Mouse (Mus musculus): ENCODE measurements at regions not wholly inside any gene's neighbourhood (a gene's known extent, or its start where the extent isn't known, plus 50 kb on each side); places are given as distances from the start of the nearest gene placed in this dataset.

DNA sequence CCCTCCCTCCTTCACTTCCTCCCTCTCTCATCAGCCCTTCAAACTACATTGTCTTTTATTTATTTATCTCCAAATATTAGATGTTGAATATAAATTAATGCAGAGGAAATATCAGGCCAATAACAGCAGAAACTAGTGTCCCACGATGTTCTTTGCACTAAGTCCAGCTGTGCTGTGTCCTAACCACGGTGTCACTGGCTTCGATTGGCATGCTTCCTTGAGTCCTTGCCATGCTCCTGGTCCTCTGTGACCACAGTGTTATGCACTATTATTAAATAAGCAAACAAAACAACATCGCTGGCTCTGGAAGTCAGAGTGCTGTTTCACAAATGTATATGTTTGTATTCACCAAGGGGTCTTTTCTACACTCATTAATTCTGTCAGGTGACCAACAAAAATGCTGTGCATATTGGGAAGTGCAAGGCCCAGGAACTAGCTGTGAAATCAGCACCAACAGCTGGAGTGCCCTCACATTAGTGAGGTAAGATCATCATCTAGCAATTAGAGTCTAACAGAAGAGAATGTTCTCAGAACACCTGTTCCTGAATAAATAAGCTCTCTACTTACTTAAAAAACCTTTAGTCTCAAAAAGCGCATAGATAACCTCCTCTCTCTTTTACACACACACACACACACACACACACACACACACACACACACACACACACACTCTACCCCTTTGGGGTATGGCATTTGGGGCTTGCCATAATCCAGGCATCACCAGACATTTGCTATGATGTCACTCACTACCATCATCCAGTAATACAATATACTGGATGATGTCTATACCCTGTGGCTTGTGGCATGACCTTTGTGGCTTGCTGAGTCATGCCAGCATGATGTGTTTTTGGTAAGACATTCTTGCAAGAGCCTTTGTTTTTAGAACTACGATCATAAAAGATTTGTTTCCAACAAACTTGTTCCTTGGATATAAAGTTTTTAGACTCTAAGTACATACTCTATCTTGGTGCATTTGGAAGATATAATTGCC is 81.9 kb upstream of the Rgs2 start:
- H3K4me3 ChIP-seq (ENCODE audit: insufficient read depth, low read depth, low read length) = no peak overlapping the region
- 77% methylated on average over 6 of the region's 6 CpGs for WGBS
- H3K36me3 ChIP-seq (ENCODE audit: control insufficient read depth, insufficient read depth, low read length) = no peaks in the 10 kb centered on the region
- no peak for DNase-seq
- H3K27me3 ChIP-seq (replicated peaks; ENCODE audit: control insufficient read depth, insufficient read depth, low read length) = no peaks in the 10 kb centered on the region
- H3K27ac ChIP-seq (ENCODE audit: insufficient read depth, low read depth, low read length) = no peak overlapping the region
- no peak for TF ChIP-seq CTCF (conservative IDR thresholded peaks at IDR 0.05; ENCODE audit: insufficient read depth, insufficient read length, low read depth, low read length)
- no peak for TF ChIP-seq POLR2A (IDR thresholded peaks at IDR 0.05; ENCODE audit: low read depth, low read length)
- no peaks in the 10 kb centered on the region for H3K4me1 ChIP-seq (ENCODE audit: control insufficient read depth, insufficient read depth, low read length)

DNA sequence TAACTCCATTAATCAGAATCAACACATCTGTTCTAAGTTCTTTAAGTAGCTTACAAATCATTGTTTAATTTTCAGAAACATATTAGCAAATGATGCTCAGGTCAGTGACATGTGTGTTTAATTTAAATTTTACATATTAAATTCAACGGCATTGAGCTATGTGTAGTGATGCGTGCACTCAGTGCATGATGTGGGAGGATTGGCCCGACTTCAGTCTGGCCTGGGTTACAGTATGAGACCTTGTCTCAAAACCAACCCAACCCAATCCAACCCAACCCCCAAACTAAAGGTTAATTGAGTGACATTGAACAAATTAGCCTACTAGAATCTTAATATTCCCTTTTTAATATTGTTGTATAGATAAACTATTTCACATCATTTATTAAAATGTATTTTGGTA is 75.0 kb upstream of the Rgs2 start:
- H3K27ac ChIP-seq (ENCODE audit: insufficient read depth, low read depth, low read length) = no peak overlapping the region
- H3K4me3 ChIP-seq (ENCODE audit: insufficient read depth, low read depth, low read length) = no peak overlapping the region
- TF ChIP-seq POLR2A (IDR thresholded peaks at IDR 0.05; ENCODE audit: low read depth, low read length) = no peak
- no peak for TF ChIP-seq CTCF (conservative IDR thresholded peaks at IDR 0.05; ENCODE audit: insufficient read depth, insufficient read length, low read depth, low read length)
- 60% methylated on average over 3 of the region's 3 CpGs for WGBS
- H3K27me3 ChIP-seq (replicated peaks; ENCODE audit: control insufficient read depth, insufficient read depth, low read length) = no peaks in the 10 kb centered on the region
- H3K4me1 ChIP-seq (ENCODE audit: control insufficient read depth, insufficient read depth, low read length) = no peaks in the 10 kb centered on the region
- no peaks in the 10 kb centered on the region for H3K36me3 ChIP-seq (ENCODE audit: control insufficient read depth, insufficient read depth, low read length)
- DNase-seq = peak; percentile 7

DNA sequence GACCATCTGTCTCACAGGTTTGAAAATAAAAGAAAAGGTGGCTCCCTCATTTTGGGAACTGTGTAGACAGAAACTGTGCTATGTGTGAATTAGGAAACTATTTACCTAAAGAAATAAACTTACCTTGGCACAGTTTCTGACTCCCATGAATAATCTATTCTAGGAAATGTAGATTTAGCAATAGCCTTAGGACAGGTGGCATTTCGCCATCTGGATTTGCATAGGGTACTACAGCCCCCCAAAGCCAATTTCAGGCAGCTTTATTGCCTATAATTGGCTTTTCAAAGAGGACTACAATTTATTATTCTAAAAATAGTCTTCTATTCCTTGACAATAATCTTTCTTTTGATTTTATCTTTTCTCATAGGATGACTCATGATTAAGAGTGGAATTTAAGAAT is 74.5 kb upstream of the Rgs2 start:
- 49% methylated on average over 1 of the region's 1 CpGs for WGBS
- H3K36me3 ChIP-seq (ENCODE audit: control insufficient read depth, insufficient read depth, low read length) = no peaks in the 10 kb centered on the region
- no peak overlapping the region for H3K4me3 ChIP-seq (ENCODE audit: insufficient read depth, low read depth, low read length)
- H3K27ac ChIP-seq (ENCODE audit: insufficient read depth, low read depth, low read length) = no peak overlapping the region
- peak; percentile 53 for DNase-seq
- H3K27me3 ChIP-seq (replicated peaks; ENCODE audit: control insufficient read depth, insufficient read depth, low read length) = no peaks in the 10 kb centered on the region
- no peaks in the 10 kb centered on the region for H3K4me1 ChIP-seq (ENCODE audit: control insufficient read depth, insufficient read depth, low read length)
- no peak for TF ChIP-seq CTCF (conservative IDR thresholded peaks at IDR 0.05; ENCODE audit: insufficient read depth, insufficient read length, low read depth, low read length)
- no peak for TF ChIP-seq POLR2A (IDR thresholded peaks at IDR 0.05; ENCODE audit: low read depth, low read length)

DNA sequence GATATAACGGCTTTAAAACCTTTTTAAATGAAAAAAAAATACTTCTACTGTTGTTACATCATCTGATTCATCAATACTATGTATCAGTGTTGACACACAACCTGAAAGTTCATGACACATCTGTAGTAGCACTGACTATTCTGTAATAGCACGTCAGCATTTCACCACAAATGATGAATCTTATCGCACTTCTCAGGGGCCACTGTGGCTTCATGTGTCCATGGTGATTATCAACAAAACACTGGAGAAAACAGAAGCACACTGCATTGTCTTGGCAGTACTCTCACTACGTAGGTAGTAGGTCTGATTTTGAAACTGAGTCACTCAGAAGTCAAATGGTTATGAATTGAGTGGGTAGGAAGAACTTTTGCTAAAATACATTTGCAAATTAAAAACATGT is 72.0 kb upstream of the Rgs2 start:
- no peaks in the 10 kb centered on the region for H3K36me3 ChIP-seq (ENCODE audit: control insufficient read depth, insufficient read depth, low read length)
- 87% methylated on average over 4 of the region's 4 CpGs for WGBS
- no peak for DNase-seq
- H3K27ac ChIP-seq (ENCODE audit: insufficient read depth, low read depth, low read length) = no peak overlapping the region
- TF ChIP-seq CTCF (conservative IDR thresholded peaks at IDR 0.05; ENCODE audit: insufficient read depth, insufficient read length, low read depth, low read length) (no peak), POLR2A (IDR thresholded peaks at IDR 0.05; ENCODE audit: low read depth, low read length) (no peak)
- no peak overlapping the region for H3K4me3 ChIP-seq (ENCODE audit: insufficient read depth, low read depth, low read length)
- H3K27me3 ChIP-seq (replicated peaks; ENCODE audit: control insufficient read depth, insufficient read depth, low read length) = no peaks in the 10 kb centered on the region
- no peaks in the 10 kb centered on the region for H3K4me1 ChIP-seq (ENCODE audit: control insufficient read depth, insufficient read depth, low read length)

DNA sequence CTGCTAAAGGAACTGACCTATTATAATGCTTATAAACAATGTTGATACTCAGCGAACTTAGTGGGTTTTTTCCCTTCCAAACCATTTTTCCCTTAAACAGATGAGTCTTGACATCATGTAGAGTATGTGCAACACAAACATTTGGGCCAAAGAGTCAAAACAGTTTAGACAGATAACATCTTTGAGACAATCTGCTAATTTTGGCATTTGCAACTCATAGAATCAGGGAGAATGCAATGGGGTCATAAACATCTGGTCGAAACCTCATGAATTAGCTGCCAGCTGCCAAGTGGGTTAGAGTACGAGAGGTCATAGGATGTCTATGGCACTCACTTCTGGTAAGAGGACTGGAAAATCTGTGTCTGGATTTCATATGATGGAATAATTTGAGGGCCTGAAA is 57.3 kb upstream of the Rgs2 start:
- TF ChIP-seq CTCF (conservative IDR thresholded peaks at IDR 0.05; ENCODE audit: insufficient read depth, insufficient read length, low read depth, low read length) (no peak), POLR2A (IDR thresholded peaks at IDR 0.05; ENCODE audit: low read depth, low read length) (no peak)
- Histone ChIP-seq H3K4me1 (ENCODE audit: control insufficient read depth, insufficient read depth, low read length) (no peaks in the 10 kb centered on the region), H3K27ac (ENCODE audit: insufficient read depth, low read depth, low read length) (no peak overlapping the region), H3K4me3 (ENCODE audit: insufficient read depth, low read depth, low read length) (no peak overlapping the region), H3K27me3 (replicated peaks; ENCODE audit: control insufficient read depth, insufficient read depth, low read length) (no peaks in the 10 kb centered on the region), H3K36me3 (ENCODE audit: control insufficient read depth, insufficient read depth, low read length) (no peaks in the 10 kb centered on the region)
- no peak for DNase-seq
- WGBS = 75% methylated on average over 3 of the region's 3 CpGs

DNA sequence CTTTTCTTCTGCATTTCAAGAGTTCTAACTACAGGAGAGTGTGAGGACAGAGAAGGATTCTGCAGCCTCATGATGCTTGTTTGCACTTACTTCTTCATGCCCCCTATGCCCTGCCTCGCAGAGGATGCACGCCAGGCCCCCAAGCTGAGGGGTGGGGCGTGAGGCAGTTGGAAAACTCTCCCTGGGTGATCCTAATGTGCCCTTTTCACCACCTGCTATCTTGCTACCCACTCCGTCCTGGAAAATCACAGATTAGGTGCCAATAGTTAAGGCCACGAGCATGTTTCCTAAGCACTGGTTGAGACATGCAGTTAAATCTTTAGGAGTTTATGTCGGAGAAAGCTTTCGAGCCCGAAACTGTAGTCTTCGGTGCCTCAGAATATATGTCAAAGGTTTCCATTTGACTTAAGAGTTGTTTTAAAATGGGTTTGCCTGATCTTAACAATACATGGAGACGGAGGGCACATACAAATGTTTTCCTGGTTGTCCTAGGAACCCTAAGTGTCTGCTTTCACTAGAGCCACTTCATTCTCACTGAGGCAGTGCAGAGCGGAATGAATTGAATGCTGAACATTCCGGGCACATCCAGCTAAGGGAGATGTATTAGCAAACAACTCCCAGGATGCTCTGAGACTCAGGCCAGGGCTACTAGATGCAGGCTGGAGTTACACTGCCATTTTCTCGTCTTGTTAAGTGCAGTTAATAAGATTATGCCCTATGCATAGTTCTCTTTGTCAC is 51.7 kb upstream of the Rgs2 start:
- no peak for TF ChIP-seq CTCF (conservative IDR thresholded peaks at IDR 0.05; ENCODE audit: insufficient read depth, insufficient read length, low read depth, low read length)
- no peak for TF ChIP-seq POLR2A (IDR thresholded peaks at IDR 0.05; ENCODE audit: low read depth, low read length)
- H3K27me3 ChIP-seq (replicated peaks; ENCODE audit: control insufficient read depth, insufficient read depth, low read length) = no peaks in the 10 kb centered on the region
- 85% methylated on average over 13 of the region's 13 CpGs for WGBS
- no peaks in the 10 kb centered on the region for H3K4me1 ChIP-seq (ENCODE audit: control insufficient read depth, insufficient read depth, low read length)
- H3K4me3 ChIP-seq (ENCODE audit: insufficient read depth, low read depth, low read length) = no peak overlapping the region
- DNase-seq = no peak
- H3K36me3 ChIP-seq (ENCODE audit: control insufficient read depth, insufficient read depth, low read length) = no peaks in the 10 kb centered on the region
- H3K27ac ChIP-seq (ENCODE audit: insufficient read depth, low read depth, low read length) = no peak overlapping the region

Data from kidney, adult 2 months (tissue).